Mouse (Mus musculus) neural tube, embryonic 12.5 days (tissue): ENCODE measurements around the gene Sec24c. TPM values are rescaled to one million over a fixed set of nuclear protein-coding genes. Genes with fewer than 3 reads are reported as not detected.

Source experiments
- ATAC-seq: fragments of 200-750 bp; cut with Nextera tagmentation; 2 replicates; pipeline ENCODE4 v1.8.0; 2017; ENCODE audit warnings: low read depth, mild to moderate bottlenecking, moderate TSS enrichment, moderate library complexity; ENCODE audit not compliant: low FRiP score
- H3K27ac ChIP-seq: fragments of 300-500 bp; sonication (generic); 2 replicates; pipeline ENCODE4 v1.5.1; 2016
- H3K27me3 ChIP-seq: fragments of 300-500 bp; sonication (generic); replicated peaks from 2 replicates; pipeline ENCODE4 v1.6.1; 2016; ENCODE audit warnings: mild to moderate bottlenecking
- H3K36me3 ChIP-seq: fragments of 300-500 bp; sonication (generic); 2 replicates; pipeline ENCODE4 v1.6.1; 2016; ENCODE audit warnings: mild to moderate bottlenecking
- H3K4me1 ChIP-seq: fragments of 300-500 bp; sonication (generic); 2 replicates; pipeline ENCODE4 v1.6.1; 2016
- H3K4me2 ChIP-seq: fragments of 300-500 bp; sonication (generic); replicated peaks from 2 replicates; pipeline ENCODE4 v1.6.1; 2016; ENCODE audit warnings: mild to moderate bottlenecking
- H3K4me3 ChIP-seq: fragments of 300-500 bp; sonication (generic); 2 replicates; pipeline ENCODE4 v1.5.1; 2016
- H3K9ac ChIP-seq: fragments of 300-500 bp; sonication (generic); 2 replicates; pipeline ENCODE4 v1.6.1; 2016; ENCODE audit warnings: mild to moderate bottlenecking
- H3K9me3 ChIP-seq: fragments of 300-500 bp; sonication (generic); 2 replicates; pipeline ENCODE4 v1.6.1; 2016; ENCODE audit warnings: mild to moderate bottlenecking
- WGBS: fragments of 180-500 bp; shearing (Covaris S2); methylation state at CpG from one replicate; pipeline ENCODE4 v1.1.7; 2016; 5-methylcytosine and 5-hydroxymethylcytosine counted together
- polyA plus RNA-seq: library from polyadenylated mRNA; unstranded; fragments of >200 nt; fragmentation: Nextera tagmentation; extraction: Ambion mirVana; gene quantifications from 2 replicates; pipeline ENCODE4 v1.2.1, GENCODE M21; 2016

Gene Sec24c
- polyA plus RNA-seq, 1 experiment from 2014 or later: 99.7 TPM

GRCm38 (mm10) chr14:20730853-20731602, 56.9 kb downstream of the Sec24c start:
- 92% methylated on average over 9 of the region's 9 CpGs for WGBS
- H3K27me3 ChIP-seq: no peaks in the 10 kb centered on the region
- H3K9ac ChIP-seq: no peak overlapping the region
- peaks cover 49% of the 10 kb centered on the region for H3K36me3 ChIP-seq
- no peak overlapping the region for H3K27ac ChIP-seq
- H3K9me3 ChIP-seq: no peaks in the 10 kb centered on the region
- H3K4me3 ChIP-seq: no peak overlapping the region
- ATAC-seq: no peak
- H3K4me2 ChIP-seq: no peak overlapping the region
- H3K4me1 ChIP-seq: peaks cover 10% of the 10 kb centered on the region

GRCm38 (mm10) chr14:20733041-20733951, 59.2 kb downstream of the Sec24c start:
- peak overlapping the region; percentile 79 for H3K4me3 ChIP-seq
- H3K27me3 ChIP-seq: no peaks in the 10 kb centered on the region
- H3K36me3 ChIP-seq: peaks cover 43% of the 10 kb centered on the region
- H3K27ac ChIP-seq: no peak overlapping the region
- H3K4me1 ChIP-seq: peaks cover 10% of the 10 kb centered on the region
- no peak; the same call in 1 of the 2 replicates for ATAC-seq
- peak overlapping the region; percentile 93 for H3K9ac ChIP-seq
- 54% methylated on average over 12 of the region's 12 CpGs for WGBS
- H3K4me2 ChIP-seq: peak overlapping the region; percentile 93
- no peaks in the 10 kb centered on the region for H3K9me3 ChIP-seq

- Histone ChIP-seq H3K4me1 (peaks cover 10% of the 10 kb centered on the region), H3K4me2 (peak within 1 kb of the TSS; percentile 93), H3K9me3 (no peaks in the 10 kb centered on the region), H3K27ac (peak within 1 kb of the TSS; percentile 74), H3K27me3 (no peaks in the 10 kb centered on the region), H3K36me3 (peaks cover 39% of the 10 kb centered on the region), H3K9ac (peak within 1 kb of the TSS; percentile 93), H3K4me3 (peak within 1 kb of the TSS; percentile 79)
- under 1% methylated on average over 77 of the region's 81 CpGs for WGBS
- peak; percentile 98 for ATAC-seq
Measured at GRCm38 (mm10) chr14:20733952-20734774, 60.1 kb downstream of the Sec24c start, which contains the start of gene Ndst2. Gene Ndst2 (minus strand): TSS chr14:20734562.

GRCm38 (mm10) chr14:20735052-20735451, 60.9 kb downstream of the Sec24c start:
- WGBS: 75% methylated on average over 2 of the region's 2 CpGs
- Histone ChIP-seq H3K4me3 (no peak overlapping the region), H3K9ac (no peak overlapping the region), H3K27ac (no peak overlapping the region; the same call in 1 of the 2 replicates), H3K4me1 (peaks cover 10% of the 10 kb centered on the region), H3K27me3 (no peaks in the 10 kb centered on the region), H3K9me3 (no peaks in the 10 kb centered on the region), H3K4me2 (no peak overlapping the region; the same call in 1 of the 2 replicates), H3K36me3 (peaks cover 31% of the 10 kb centered on the region)
- no peak for ATAC-seq

- WGBS: 84% methylated on average over 13 of the region's 13 CpGs
- Histone ChIP-seq H3K27me3 (no peaks in the 10 kb centered on the region), H3K27ac (no peak overlapping the region), H3K36me3 (peaks cover 32% of the 10 kb centered on the region), H3K4me1 (peaks cover 10% of the 10 kb centered on the region), H3K9ac (no peak overlapping the region), H3K9me3 (no peaks in the 10 kb centered on the region), H3K4me3 (no peak overlapping the region), H3K4me2 (no peak overlapping the region)
- ATAC-seq: no peak
Measured at GRCm38 (mm10) chr14:20735892-20736390, 61.8 kb downstream of the Sec24c start.

GRCm38 (mm10) chr14:20737306-20737705, 63.2 kb downstream of the Sec24c start:
- ATAC-seq: no peak
- Histone ChIP-seq H3K27me3 (no peaks in the 10 kb centered on the region), H3K4me3 (no peak overlapping the region), H3K36me3 (peaks cover 39% of the 10 kb centered on the region), H3K9ac (no peak overlapping the region), H3K4me2 (no peak overlapping the region), H3K27ac (no peak overlapping the region), H3K4me1 (peaks cover 10% of the 10 kb centered on the region), H3K9me3 (no peaks in the 10 kb centered on the region)
- 46% methylated on average over 14 of the region's 14 CpGs for WGBS

GRCm38 (mm10) chr14:20738511-20738910, 64.4 kb downstream of the Sec24c start:
- ATAC-seq: no peak
- Histone ChIP-seq H3K4me1 (peaks cover 3% of the 10 kb centered on the region), H3K36me3 (peaks cover 44% of the 10 kb centered on the region), H3K4me3 (no peak overlapping the region), H3K9me3 (no peaks in the 10 kb centered on the region), H3K27ac (no peak overlapping the region), H3K9ac (no peak overlapping the region), H3K4me2 (no peak overlapping the region), H3K27me3 (no peaks in the 10 kb centered on the region)
- 90% methylated on average over 8 of the region's 8 CpGs for WGBS

- no peaks in the 10 kb centered on the region; the same call in 1 of the 2 replicates for H3K4me1 ChIP-seq
- H3K27ac ChIP-seq: no peak overlapping the region
- H3K36me3 ChIP-seq: peaks cover 60% of the 10 kb centered on the region
- H3K4me3 ChIP-seq: no peak overlapping the region
- no peak overlapping the region for H3K4me2 ChIP-seq
- 92% methylated on average over 9 of the region's 9 CpGs for WGBS
- H3K9ac ChIP-seq: no peak overlapping the region
- no peaks in the 10 kb centered on the region for H3K27me3 ChIP-seq
- no peaks in the 10 kb centered on the region for H3K9me3 ChIP-seq
- ATAC-seq: no peak
Measured at GRCm38 (mm10) chr14:20741301-20741700, 67.2 kb downstream of the Sec24c start.

- WGBS: 88% methylated on average over 3 of the region's 3 CpGs
- H3K9me3 ChIP-seq: no peaks in the 10 kb centered on the region
- no peak for ATAC-seq
Measured at GRCm38 (mm10) chr14:20743614-20744013, 69.5 kb downstream of the Sec24c start.

More at GRCm38 (mm10) chr14:20743614-20744013, 69.5 kb downstream of the Sec24c start:
- Histone ChIP-seq H3K9ac (no peak overlapping the region), H3K27me3 (no peaks in the 10 kb centered on the region), H3K4me3 (no peak overlapping the region), H3K4me2 (no peak overlapping the region), H3K4me1 (no peaks in the 10 kb centered on the region; the same call in 1 of the 2 replicates), H3K27ac (no peak overlapping the region), H3K36me3 (peaks cover 52% of the 10 kb centered on the region)
